Mouse (Mus musculus): ENCODE data around the gene Igf1. TPM values are rescaled to one million over a fixed set of nuclear protein-coding genes. Genes with fewer than 3 reads are reported as not detected.

The Igf1 gene
- 13.1 and 13.8 TPM in 2 replicates for polyA plus RNA-seq (2016; fragmentation: Nextera tagmentation; extraction: Ambion mirVana)

DNA sequence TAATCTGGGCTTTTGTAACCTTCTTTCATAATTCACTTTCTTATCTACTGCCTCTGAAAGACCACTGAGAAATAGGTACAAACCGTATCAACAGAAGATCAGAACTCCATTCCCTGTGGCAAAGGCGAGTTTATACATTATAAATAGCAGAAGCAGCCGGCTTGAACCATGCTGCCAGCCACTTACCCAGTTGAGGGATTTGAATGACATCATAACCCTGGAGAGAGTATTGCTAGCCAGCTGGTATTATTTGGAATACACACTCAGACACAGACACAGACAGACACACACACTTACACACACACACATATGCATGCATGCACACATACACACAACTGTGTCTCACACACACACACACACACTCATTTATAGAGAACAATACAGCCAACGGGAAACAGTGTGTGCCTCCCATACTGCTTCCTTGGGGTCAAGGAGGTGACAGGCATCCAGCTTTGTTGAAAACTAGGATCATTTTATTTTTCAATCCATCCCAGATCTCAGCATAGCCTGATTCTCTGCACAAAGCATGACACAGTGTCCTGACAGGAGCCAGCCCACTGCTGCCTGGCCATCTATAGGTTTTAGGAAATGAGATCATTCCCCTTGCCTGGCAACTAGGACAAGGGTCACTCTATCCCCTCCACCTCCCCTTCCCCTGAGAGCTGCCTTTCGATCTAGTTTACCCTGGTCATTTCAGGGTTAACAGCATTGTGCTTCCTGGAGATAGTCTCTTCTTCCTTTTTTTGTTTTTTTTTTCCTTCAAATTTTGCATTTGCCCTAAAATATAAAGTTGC, at the start of gene Igf1:
Igf1 (plus strand) TSS at position 253 of the 794 bp plus-strand sequence.
- Histone ChIP-seq H3K27ac (replicated peaks) (no peak within 1 kb of the TSS), H3K27me3 (ENCODE audit: low read depth, poor library complexity, severe bottlenecking) (peaks cover 44% of the 10 kb centered on the region), H3K36me3 (no peaks in the 10 kb centered on the region), H3K4me1 (peaks cover 42% of the 10 kb centered on the region), H3K9me3 (replicated peaks) (no peaks in the 10 kb centered on the region), H3K4me3 (peak within 1 kb of the TSS; percentile 58; the same call in 1 of the 2 replicates)
- 52% methylated on average over 5 of the region's 5 CpGs for WGBS
- no peak for DNase-seq (ENCODE audit: low spot score)

DNA sequence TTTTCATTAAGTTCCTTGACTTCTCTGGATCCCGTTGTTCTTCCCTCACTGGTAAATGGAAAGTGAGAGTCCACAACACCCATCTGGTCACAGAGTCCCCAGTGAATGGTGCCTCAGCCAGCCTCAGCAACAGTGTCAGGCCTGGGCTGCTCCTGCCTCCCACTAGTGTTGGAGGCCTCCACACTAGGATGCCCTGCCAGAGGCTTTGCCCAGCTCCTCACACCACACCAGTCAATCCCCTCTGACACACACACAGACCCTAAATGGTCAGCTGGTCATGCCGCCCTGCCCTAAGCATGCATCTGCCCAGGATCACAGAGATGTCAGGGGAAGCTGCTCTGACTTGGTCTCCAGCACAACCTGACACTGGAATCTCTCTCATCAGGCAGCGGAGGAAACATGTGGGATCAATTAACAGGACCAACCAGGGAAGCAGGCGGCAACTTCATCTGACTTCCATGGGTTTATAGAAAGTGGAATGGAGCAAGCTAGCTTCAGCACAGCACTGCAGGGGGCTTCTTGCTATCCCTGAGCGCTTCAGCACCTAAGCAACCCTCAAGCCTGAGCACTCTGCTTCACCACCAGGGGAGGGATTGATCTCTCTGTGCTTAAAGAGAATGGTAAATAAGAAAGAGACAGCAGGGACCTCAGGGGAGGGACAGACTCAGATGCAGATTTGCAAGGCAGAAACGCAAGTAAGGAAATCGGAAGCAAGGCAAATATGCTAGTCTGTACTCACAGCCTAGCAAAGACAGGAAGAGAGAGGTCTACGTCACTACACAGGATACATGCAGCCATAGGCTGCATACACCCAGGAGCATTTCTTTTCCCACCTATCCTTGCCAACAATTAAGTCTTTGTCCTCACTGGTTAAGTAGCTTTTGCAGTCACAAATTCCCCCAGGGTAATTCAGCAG, 45.6 kb upstream of the Igf1 start:
- WGBS: 17% methylated on average over 8 of the region's 8 CpGs
- peak overlapping the region; percentile 33; the same call in 1 of the 2 replicates for H3K27ac ChIP-seq (replicated peaks)

DNA sequence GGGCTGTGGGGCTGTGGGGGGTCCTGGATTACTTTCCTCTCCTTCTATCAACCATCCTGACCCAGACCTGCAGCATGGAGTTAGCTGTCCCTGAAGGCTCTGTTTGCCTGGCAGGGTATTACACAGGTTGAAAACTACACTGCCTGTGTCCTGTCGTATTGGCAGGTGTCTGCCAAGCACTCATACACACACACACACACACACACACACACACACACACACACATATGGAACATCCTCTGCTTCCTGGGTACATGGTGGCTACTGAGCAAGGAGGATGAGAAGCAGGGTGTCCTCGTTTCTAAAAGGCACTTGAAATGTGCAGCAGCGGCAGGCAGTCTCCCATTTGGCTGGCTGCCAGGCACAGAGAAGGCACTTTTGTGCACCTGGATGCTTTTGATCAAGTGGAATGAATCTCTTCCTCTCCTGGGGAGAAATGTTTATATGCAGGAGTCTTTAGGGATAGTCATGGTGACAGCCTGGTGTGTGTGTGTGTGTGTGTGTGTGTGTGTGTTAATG, 44.9 kb upstream of the Igf1 start:
- H3K9me3 ChIP-seq (replicated peaks): no peaks in the 10 kb centered on the region
- WGBS: 17% methylated on average over 3 of the region's 3 CpGs
- no peaks in the 10 kb centered on the region for H3K27me3 ChIP-seq (ENCODE audit: low read depth, poor library complexity, severe bottlenecking)
- H3K4me1 ChIP-seq: peaks cover 14% of the 10 kb centered on the region
- H3K4me3 ChIP-seq: no peak overlapping the region
- H3K27ac ChIP-seq (replicated peaks): 0 out of 2 replicates have a peak overlapping the region, but pooled peaks have one; percentile 33
- H3K36me3 ChIP-seq: no peaks in the 10 kb centered on the region
- peak; percentile 11 for DNase-seq (ENCODE audit: low spot score)

More for the DNA sequence above, 45.6 kb upstream of the Igf1 start:
- no peaks in the 10 kb centered on the region for H3K9me3 ChIP-seq (replicated peaks)
- H3K4me1 ChIP-seq: peaks cover 14% of the 10 kb centered on the region
- 0 out of 2 replicates have a peak overlapping the region, but pooled peaks have one; percentile 11 for H3K4me3 ChIP-seq
- H3K36me3 ChIP-seq: no peaks in the 10 kb centered on the region
- H3K27me3 ChIP-seq (ENCODE audit: low read depth, poor library complexity, severe bottlenecking): no peaks in the 10 kb centered on the region
- DNase-seq (ENCODE audit: low spot score): peak; percentile 33

DNA sequence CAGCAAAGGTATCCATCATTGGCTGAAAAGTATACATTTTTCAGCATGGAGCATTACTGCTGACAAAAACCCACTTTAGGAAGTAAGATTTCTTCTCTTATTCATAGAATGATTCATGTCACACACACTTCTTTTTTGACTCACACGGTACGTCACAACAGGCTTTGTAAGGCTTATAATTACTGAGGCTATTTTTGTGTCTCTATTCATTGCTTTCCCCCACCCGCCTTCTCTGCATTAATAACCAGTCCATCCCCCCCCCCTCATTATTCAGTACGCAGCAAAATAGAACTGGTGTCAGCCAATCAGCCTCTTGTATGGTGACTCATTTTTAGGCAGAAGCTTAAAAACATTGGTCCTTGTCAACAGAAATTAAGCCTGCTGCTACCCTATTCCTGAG, 41.2 kb upstream of the Igf1 start:
- no peaks in the 10 kb centered on the region for H3K27me3 ChIP-seq (ENCODE audit: low read depth, poor library complexity, severe bottlenecking)
- DNase-seq (ENCODE audit: low spot score): no peak
- H3K9me3 ChIP-seq (replicated peaks): no peaks in the 10 kb centered on the region
- peaks cover 14% of the 10 kb centered on the region for H3K4me1 ChIP-seq
- no peak overlapping the region for H3K27ac ChIP-seq (replicated peaks)
- H3K4me3 ChIP-seq: no peak overlapping the region
- WGBS: 89% methylated on average over 4 of the region's 4 CpGs
- H3K36me3 ChIP-seq: no peaks in the 10 kb centered on the region

DNA sequence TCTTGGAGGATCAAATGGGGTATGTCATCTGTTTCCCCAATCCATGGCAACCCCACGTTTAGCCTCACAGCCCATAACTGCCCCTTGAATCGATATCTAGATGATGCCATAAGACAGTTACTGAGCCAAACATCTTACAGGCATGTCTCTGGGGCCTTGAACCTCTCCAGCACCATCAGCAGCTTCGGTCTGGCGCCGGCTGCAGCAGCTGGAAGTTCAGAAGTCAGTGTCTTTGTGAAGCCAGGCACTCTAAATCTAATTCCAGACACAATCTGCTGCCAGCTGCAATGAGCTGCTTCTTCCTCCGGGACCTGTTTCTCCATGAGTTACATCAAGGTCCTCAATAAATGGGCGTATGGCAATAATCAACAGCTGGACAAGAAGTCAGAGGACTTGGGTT, 40.3 kb upstream of the Igf1 start:
- no peaks in the 10 kb centered on the region for H3K27me3 ChIP-seq (ENCODE audit: low read depth, poor library complexity, severe bottlenecking)
- no peaks in the 10 kb centered on the region for H3K9me3 ChIP-seq (replicated peaks)
- no peak overlapping the region for H3K4me3 ChIP-seq
- H3K4me1 ChIP-seq: peaks cover 6% of the 10 kb centered on the region
- WGBS: 88% methylated on average over 7 of the region's 7 CpGs
- H3K27ac ChIP-seq (replicated peaks): no peak overlapping the region
- H3K36me3 ChIP-seq: no peaks in the 10 kb centered on the region
- no peak for DNase-seq (ENCODE audit: low spot score)

DNA sequence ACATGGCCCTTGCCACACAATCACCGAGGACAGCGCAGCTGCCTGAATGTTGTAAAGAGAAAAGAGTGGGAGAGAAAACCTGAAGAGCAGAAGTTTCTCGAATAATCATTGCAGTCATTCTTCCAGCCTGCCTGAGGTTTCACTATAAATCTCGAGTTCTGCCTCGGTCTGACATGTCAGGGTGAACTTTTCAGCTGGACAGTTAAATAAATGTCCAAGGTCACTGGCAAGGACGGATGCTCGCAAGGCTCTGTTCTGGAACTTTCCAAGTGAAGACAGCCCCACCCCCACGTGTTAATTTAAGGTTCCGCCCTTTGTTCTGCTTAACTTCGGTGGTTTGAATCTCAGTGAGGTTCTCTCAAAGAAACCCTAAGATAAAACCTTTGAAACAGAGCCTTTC, 36.2 kb upstream of the Igf1 start:
- no peak overlapping the region for H3K4me3 ChIP-seq
- no peaks in the 10 kb centered on the region for H3K27me3 ChIP-seq (ENCODE audit: low read depth, poor library complexity, severe bottlenecking)
- WGBS: 88% methylated on average over 10 of the region's 10 CpGs
- H3K9me3 ChIP-seq (replicated peaks): no peaks in the 10 kb centered on the region
- H3K27ac ChIP-seq (replicated peaks): no peak overlapping the region
- no peak for DNase-seq (ENCODE audit: low spot score)
- no peaks in the 10 kb centered on the region for H3K36me3 ChIP-seq
- no peaks in the 10 kb centered on the region for H3K4me1 ChIP-seq

DNA sequence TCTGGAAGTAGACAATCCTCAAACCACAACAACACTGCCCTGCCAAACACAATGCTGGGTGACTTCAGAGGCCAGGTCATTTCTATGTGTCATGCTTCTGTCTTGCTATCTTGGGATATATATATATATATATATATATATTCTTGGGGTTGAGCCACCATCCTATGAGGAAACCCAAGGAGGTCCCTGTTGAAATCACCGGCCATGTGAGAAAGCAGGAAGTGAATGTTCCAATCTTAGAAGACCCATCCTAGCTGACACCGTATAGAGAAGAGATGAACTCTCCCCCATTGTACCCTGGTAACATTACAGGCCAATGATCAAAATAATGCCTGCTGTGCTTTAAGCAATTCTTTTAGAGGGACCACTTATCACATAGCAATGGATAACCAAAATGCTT, 28.1 kb upstream of the Igf1 start:
- Histone ChIP-seq H3K4me3 (no peak overlapping the region), H3K27ac (replicated peaks) (no peak overlapping the region), H3K27me3 (ENCODE audit: low read depth, poor library complexity, severe bottlenecking) (no peaks in the 10 kb centered on the region), H3K36me3 (no peaks in the 10 kb centered on the region), H3K9me3 (replicated peaks) (no peaks in the 10 kb centered on the region), H3K4me1 (no peaks in the 10 kb centered on the region)
- 95% methylated on average over 2 of the region's 2 CpGs for WGBS
- no peak for DNase-seq (ENCODE audit: low spot score)

DNA sequence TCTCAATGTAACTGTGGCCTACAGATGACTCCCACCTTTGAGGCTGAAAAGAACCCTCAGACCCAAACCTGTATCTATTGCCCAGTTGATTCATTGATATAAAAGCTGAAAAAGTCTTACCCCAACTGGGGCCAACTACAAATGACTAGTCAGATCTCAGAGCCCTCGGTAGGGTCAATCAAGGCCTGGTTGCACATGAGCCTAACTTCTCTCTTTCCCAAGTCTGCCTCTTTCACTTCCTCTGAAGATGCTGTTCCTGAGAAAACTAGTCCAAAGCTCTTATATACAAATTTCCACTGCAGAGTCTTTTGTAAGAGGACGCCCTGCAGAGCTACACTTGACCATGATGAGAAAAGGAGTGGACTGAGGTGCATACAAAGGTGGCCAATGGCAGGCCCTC, 27.4 kb upstream of the Igf1 start:
- no peaks in the 10 kb centered on the region for H3K27me3 ChIP-seq (ENCODE audit: low read depth, poor library complexity, severe bottlenecking)
- no peaks in the 10 kb centered on the region for H3K4me1 ChIP-seq
- no peak overlapping the region for H3K27ac ChIP-seq (replicated peaks)
- no peak overlapping the region for H3K4me3 ChIP-seq
- no peaks in the 10 kb centered on the region for H3K36me3 ChIP-seq
- no peaks in the 10 kb centered on the region for H3K9me3 ChIP-seq (replicated peaks)
- DNase-seq (ENCODE audit: low spot score): no peak
- 86% methylated on average over 2 of the region's 2 CpGs for WGBS

DNA sequence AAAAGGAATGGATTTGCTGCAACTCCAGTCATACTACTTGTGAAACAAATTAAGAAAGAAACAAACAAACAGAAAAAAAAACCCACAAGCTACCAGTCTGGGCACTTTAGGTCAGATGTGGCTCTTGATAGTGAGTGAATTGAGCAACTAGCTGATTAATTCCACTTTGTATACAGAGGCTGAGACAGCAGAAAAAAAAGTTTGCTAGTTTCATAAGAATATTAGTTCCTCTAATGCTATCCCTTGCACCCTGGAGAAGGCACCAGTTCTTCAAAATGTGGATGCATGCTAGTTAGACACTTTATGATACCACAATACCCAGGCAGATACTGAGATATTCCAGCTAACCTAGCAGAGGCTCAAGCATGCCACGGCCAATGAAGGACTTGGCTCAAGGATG, 26.0 kb upstream of the Igf1 start:
- no peaks in the 10 kb centered on the region for H3K9me3 ChIP-seq (replicated peaks)
- no peaks in the 10 kb centered on the region for H3K27me3 ChIP-seq (ENCODE audit: low read depth, poor library complexity, severe bottlenecking)
- no peak overlapping the region for H3K4me3 ChIP-seq
- DNase-seq (ENCODE audit: low spot score): no peak
- no peaks in the 10 kb centered on the region for H3K4me1 ChIP-seq
- H3K36me3 ChIP-seq: no peaks in the 10 kb centered on the region
- WGBS: 93% methylated on average over 1 of the region's 1 CpGs
- no peak overlapping the region for H3K27ac ChIP-seq (replicated peaks)

DNA sequence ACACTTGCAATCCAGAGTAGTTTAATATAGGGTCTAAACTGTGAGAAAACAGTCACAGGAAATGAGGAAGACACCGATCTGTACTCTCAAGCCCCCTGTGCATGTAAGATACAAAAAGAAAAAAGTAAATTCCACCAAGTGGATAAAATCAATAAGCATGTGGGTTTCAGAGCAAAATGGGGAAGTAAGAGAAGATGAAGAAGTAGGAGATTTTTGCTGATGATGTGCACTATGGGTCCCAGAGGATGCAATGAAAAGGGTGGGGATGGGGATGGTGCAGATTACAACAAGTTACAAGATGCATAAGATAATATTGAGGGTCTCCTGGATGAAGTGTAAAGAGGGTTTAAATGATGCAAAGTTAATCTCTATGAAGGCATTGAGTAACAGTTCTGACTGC, 18.6 kb upstream of the Igf1 start:
- Histone ChIP-seq H3K4me3 (no peak overlapping the region), H3K4me1 (no peaks in the 10 kb centered on the region), H3K27ac (replicated peaks) (no peak overlapping the region), H3K9me3 (replicated peaks) (no peaks in the 10 kb centered on the region), H3K27me3 (ENCODE audit: low read depth, poor library complexity, severe bottlenecking) (no peaks in the 10 kb centered on the region), H3K36me3 (no peaks in the 10 kb centered on the region)
- DNase-seq (ENCODE audit: low spot score): no peak
- WGBS: 97% methylated on average over 1 of the region's 1 CpGs

DNA sequence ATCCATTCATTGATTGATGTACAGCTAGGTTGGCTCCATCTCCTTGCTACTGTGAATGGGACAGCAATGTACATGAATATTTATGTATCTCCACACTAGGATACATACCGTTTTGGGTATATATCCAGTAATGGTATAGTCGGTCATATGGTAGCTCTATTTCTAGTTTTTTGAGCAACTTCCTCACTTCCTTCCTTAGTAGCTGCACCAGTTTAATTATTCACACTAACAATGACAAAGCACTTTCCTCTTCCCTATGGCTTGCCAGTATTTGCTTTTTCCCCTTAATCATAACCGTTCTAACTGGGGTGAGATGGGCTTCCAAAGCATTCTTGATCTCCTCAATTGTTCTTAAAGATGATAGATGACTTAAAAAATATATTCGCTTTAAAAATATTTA, 15.6 kb upstream of the Igf1 start:
- H3K36me3 ChIP-seq: no peaks in the 10 kb centered on the region
- no peak overlapping the region for H3K27ac ChIP-seq (replicated peaks)
- no peak overlapping the region for H3K4me3 ChIP-seq
- 90% methylated on average over 4 of the region's 4 CpGs for WGBS
- H3K4me1 ChIP-seq: 0 out of 2 replicates have a peak, but pooled peaks cover 4% of the 10 kb centered on the region
- no peaks in the 10 kb centered on the region for H3K27me3 ChIP-seq (ENCODE audit: low read depth, poor library complexity, severe bottlenecking)
- DNase-seq (ENCODE audit: low spot score): no peak
- no peaks in the 10 kb centered on the region for H3K9me3 ChIP-seq (replicated peaks)

DNA sequence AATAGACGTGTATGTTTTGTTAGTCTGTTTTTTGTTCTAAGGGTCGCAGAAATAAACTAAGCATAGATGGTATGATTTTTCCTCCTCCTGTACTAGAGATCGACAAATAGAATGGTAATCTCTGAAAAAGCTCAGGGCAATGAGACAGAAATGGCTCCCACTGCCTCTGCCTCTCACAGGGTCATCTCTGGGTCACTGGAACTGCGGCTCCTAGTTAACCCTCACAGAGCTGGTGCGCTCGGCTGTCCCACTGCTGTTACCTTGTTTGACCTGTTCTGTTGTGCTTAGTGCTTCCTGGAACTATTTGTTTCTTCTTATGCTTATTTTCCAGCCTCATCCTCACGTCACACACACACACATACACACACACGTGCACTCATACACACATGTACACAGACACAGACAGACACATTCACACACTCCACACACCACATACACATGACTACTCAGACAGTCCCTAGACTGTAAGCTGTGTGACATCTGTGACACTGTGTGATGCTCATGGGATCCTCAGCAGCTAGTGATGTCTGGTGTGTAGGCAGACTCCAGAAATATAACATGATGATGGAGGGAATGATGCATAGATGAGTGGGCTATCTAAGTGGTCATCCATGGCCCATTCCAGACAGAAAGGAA, 13.0 kb upstream of the Igf1 start:
- no peak overlapping the region for H3K4me3 ChIP-seq
- H3K36me3 ChIP-seq: no peaks in the 10 kb centered on the region
- no peak overlapping the region for H3K27ac ChIP-seq (replicated peaks)
- H3K27me3 ChIP-seq (ENCODE audit: low read depth, poor library complexity, severe bottlenecking): no peaks in the 10 kb centered on the region
- H3K4me1 ChIP-seq: 0 out of 2 replicates have a peak, but pooled peaks cover 4% of the 10 kb centered on the region
- DNase-seq (ENCODE audit: low spot score): no peak
- WGBS: 55% methylated on average over 8 of the region's 8 CpGs
- H3K9me3 ChIP-seq (replicated peaks): no peaks in the 10 kb centered on the region
